Mouse (Mus musculus) forebrain, embryonic 15.5 days (tissue): Measurements from ENCODE around the gene Ankrd37. TPM values are rescaled to one million over a fixed set of nuclear protein-coding genes. Genes with fewer than 3 reads are reported as not detected.
A peak's percentile ranks its signal among the peaks of the same experiment; 100 is the strongest.

Experiments
- ATAC-seq: fragments of 200-750 bp; cut with Nextera tagmentation; replicated peaks from 2 replicates; pipeline ENCODE4 v1.8.0; 2017; ENCODE audit warnings: mild to moderate bottlenecking, moderate TSS enrichment, moderate library complexity
- H3K27ac ChIP-seq: fragments of 300-500 bp; sonication (generic); replicated peaks from 2 replicates; pipeline ENCODE4 v1.5.1; 2015; ENCODE audit warnings: mild to moderate bottlenecking, inconsistent platforms
- H3K27me3 ChIP-seq: fragments of 300-500 bp; sonication (generic); 2 replicates; pipeline ENCODE4 v1.6.1; 2015; ENCODE audit warnings: inconsistent platforms
- H3K36me3 ChIP-seq: fragments of 300-500 bp; sonication (generic); 2 replicates; pipeline ENCODE4 v1.6.1; 2015; ENCODE audit warnings: mild to moderate bottlenecking, inconsistent platforms
- H3K4me1 ChIP-seq: fragments of 300-500 bp; sonication (generic); 2 replicates; pipeline ENCODE4 v1.6.1; 2015; ENCODE audit warnings: inconsistent platforms
- H3K4me2 ChIP-seq: fragments of 300-500 bp; sonication (generic); replicated peaks from 2 replicates; pipeline ENCODE4 v1.6.1; 2015; ENCODE audit warnings: mild to moderate bottlenecking, inconsistent platforms
- H3K4me3 ChIP-seq: fragments of 300-500 bp; sonication (generic); 2 replicates; pipeline ENCODE4 v1.5.1; 2015; ENCODE audit warnings: mild to moderate bottlenecking, inconsistent platforms
- H3K9ac ChIP-seq: fragments of 300-500 bp; sonication (generic); replicated peaks from 2 replicates; pipeline ENCODE4 v1.6.1; 2015; ENCODE audit warnings: mild to moderate bottlenecking, inconsistent platforms
- H3K9me3 ChIP-seq: fragments of 300-500 bp; sonication (generic); 2 replicates; pipeline ENCODE4 v1.6.1; 2016; ENCODE audit warnings: inconsistent platforms
- WGBS: fragments of 180-500 bp; shearing (Covaris S2); methylation state at CpG from one replicate; pipeline ENCODE4 v1.1.7; 2015; ENCODE audit warnings: mixed read lengths; 5-methylcytosine and 5-hydroxymethylcytosine counted together
- polyA plus RNA-seq: library from polyadenylated mRNA; unstranded; fragments of >200 nt; fragmentation: Nextera tagmentation; extraction: Ambion mirVana; gene quantifications from 2 replicates; pipeline ENCODE4 v1.2.1, GENCODE M21; 2015

The Ankrd37 gene
- polyA plus RNA-seq, 1 experiment from 2014 or later, result 24.7 TPM

DNA sequence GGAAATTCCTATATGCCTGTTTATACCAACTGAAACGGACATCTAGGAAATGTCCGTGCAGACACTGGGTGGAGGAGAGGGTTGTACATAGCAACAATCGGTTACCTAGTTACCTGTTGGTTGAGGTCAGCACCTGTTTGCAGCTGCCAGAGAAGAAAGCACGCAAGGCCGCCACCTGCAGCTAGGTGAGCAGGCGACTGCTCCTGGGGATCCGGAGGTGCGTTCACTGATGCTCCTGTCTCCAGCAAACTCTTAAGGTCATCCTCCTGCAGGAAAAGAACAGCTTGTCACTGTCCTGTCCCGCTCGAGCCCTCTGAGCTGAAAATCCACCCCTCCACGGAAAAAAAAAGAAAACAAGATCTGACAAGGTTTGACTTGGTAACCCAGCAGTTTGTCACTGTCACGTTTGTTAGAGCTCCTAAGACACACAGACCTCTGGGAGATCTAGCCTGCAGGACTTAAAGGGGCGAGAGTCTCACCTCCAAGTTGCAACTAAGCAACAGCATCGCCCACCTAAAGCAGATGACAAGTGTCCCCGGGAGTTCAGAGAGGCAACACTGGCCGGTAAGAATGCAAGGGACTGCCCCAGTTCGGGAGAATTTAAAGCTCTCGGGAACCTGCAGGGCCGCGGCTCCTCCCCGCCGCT lies 6.2 kb downstream of the Ankrd37 start, which contains the start of gene Lrp2bp:
TSS of gene Lrp2bp (plus strand) at position 166 of the 646 bp plus-strand sequence.
- Histone ChIP-seq H3K4me3 (peak within 1 kb of the TSS; percentile 58), H3K9me3 (no peaks in the 10 kb centered on the region), H3K36me3 (peaks cover 18% of the 10 kb centered on the region), H3K9ac (peak within 1 kb of the TSS; percentile 88), H3K27me3 (no peaks in the 10 kb centered on the region), H3K27ac (peak within 1 kb of the TSS; percentile 98), H3K4me2 (peak within 1 kb of the TSS; percentile 69), H3K4me1 (peaks cover 10% of the 10 kb centered on the region)
- WGBS, result 3% methylated on average over 22 of the region's 22 CpGs
- ATAC-seq, result no peak

DNA sequence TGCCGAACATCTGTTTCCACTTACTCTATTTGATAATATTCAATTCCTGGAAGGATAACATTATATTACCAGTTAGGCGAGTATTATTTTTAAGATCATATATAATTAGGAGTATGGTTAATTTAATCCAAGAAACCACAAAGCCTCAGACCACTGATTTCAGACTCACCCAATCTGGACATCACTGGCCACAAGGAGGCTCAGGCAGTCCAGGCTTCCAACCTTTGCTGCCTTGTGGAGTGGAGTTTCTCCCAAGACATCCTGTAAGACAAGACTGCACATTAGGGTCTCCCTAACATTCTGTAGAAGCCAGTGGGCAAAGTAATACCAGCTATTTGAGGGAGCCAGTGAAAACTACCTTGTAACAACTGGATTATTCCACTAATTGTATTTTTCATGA lies 7.3 kb downstream of the Ankrd37 start:
- H3K9me3 ChIP-seq, result no peaks in the 10 kb centered on the region
- WGBS, result 90% methylated on average over 2 of the region's 2 CpGs
- no peak overlapping the region for H3K4me3 ChIP-seq
- peaks cover 10% of the 10 kb centered on the region for H3K4me1 ChIP-seq
- ATAC-seq, result no peak
- H3K36me3 ChIP-seq, result peaks cover 24% of the 10 kb centered on the region
- H3K4me2 ChIP-seq, result peak overlapping the region; percentile 69; the same call in 1 of the 2 replicates
- no peak overlapping the region for H3K9ac ChIP-seq
- H3K27me3 ChIP-seq, result no peaks in the 10 kb centered on the region
- H3K27ac ChIP-seq, result no peak overlapping the region

GRCm38 (mm10) chr8:45995576-45995975 lies 9.9 kb downstream of the Ankrd37 start:
- Histone ChIP-seq H3K4me2 (no peak overlapping the region), H3K9me3 (no peaks in the 10 kb centered on the region), H3K4me3 (no peak overlapping the region), H3K27me3 (no peaks in the 10 kb centered on the region), H3K9ac (no peak overlapping the region), H3K4me1 (peaks cover 9% of the 10 kb centered on the region), H3K27ac (no peak overlapping the region), H3K36me3 (peaks cover 27% of the 10 kb centered on the region)
- ATAC-seq, result no peak
- 89% methylated on average over 3 of the region's 3 CpGs for WGBS

DNA sequence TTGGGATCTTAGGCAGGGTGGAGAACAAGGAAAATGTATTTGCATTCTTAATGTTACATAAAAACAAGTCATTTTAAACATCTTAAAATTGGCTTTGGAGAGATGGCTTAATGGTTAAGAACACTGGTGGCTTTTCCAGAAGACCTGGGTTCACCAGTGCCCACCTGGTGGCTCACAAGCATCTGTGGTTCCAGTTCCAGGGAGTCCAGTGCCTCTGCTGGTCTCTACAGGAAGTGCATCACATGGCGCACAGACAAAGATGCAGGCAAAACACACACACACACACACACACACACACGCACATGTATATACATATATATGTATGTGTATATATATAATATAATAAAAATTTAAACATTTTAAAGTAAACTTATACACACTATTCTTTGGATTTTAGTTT lies 11.4 kb downstream of the Ankrd37 start:
- Histone ChIP-seq H3K4me2 (no peak overlapping the region), H3K4me3 (no peak overlapping the region), H3K36me3 (peaks cover 30% of the 10 kb centered on the region), H3K27ac (no peak overlapping the region), H3K9me3 (no peaks in the 10 kb centered on the region), H3K27me3 (no peaks in the 10 kb centered on the region), H3K9ac (no peak overlapping the region), H3K4me1 (peaks cover 2% of the 10 kb centered on the region)
- 96% methylated on average over 2 of the region's 2 CpGs for WGBS
- no peak for ATAC-seq

GRCm38 (mm10) chr8:45990631-45991310 lies 14.7 kb downstream of the Ankrd37 start:
- H3K27ac ChIP-seq, result no peak overlapping the region
- H3K27me3 ChIP-seq, result no peaks in the 10 kb centered on the region
- ATAC-seq, result no peak
- no peak overlapping the region for H3K4me2 ChIP-seq
- no peaks in the 10 kb centered on the region for H3K4me1 ChIP-seq
- peaks cover 20% of the 10 kb centered on the region for H3K36me3 ChIP-seq
- no peak overlapping the region for H3K9ac ChIP-seq
- no peak overlapping the region for H3K4me3 ChIP-seq
- WGBS, result 95% methylated on average over 4 of the region's 4 CpGs
- no peaks in the 10 kb centered on the region for H3K9me3 ChIP-seq

DNA sequence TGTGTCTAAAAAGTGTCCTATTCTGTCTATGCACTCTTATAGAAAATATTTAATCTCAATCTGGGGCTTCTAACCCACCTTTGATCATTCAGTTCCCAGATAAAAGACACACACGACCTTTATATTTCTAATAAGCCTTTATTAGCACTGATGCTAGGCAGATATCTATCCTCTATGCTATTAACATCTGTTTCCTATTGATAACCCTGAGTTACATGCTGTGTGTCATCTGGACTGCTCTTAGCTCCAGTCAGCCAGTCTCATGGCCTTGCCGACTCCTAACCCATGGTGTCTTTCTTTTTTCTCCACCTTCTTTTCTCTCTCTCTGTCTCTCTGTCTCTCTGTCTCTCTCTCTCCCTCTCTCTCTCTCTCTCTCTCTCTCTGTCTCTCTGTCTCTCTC lies 17.3 kb downstream of the Ankrd37 start:
- Histone ChIP-seq H3K27me3 (no peaks in the 10 kb centered on the region), H3K9me3 (no peaks in the 10 kb centered on the region), H3K4me1 (no peaks in the 10 kb centered on the region), H3K4me2 (no peak overlapping the region), H3K4me3 (no peak overlapping the region), H3K27ac (no peak overlapping the region), H3K36me3 (peaks cover 23% of the 10 kb centered on the region; the same call in 1 of the 2 replicates), H3K9ac (no peak overlapping the region)
- 79% methylated on average over 2 of the region's 2 CpGs for WGBS
- no peak for ATAC-seq

- no peak overlapping the region for H3K4me2 ChIP-seq
- H3K9ac ChIP-seq, result no peak overlapping the region
- H3K4me1 ChIP-seq, result no peaks in the 10 kb centered on the region
- no peaks in the 10 kb centered on the region for H3K9me3 ChIP-seq
- H3K36me3 ChIP-seq, result peaks cover 28% of the 10 kb centered on the region; the same call in 1 of the 2 replicates
- H3K4me3 ChIP-seq, result no peak overlapping the region
- no peak overlapping the region for H3K27ac ChIP-seq
- H3K27me3 ChIP-seq, result no peaks in the 10 kb centered on the region
- 93% methylated on average over 3 of the region's 3 CpGs for WGBS
- no peak for ATAC-seq
Measured at GRCm38 (mm10) chr8:45986665-45987064, 18.8 kb downstream of the Ankrd37 start.

DNA sequence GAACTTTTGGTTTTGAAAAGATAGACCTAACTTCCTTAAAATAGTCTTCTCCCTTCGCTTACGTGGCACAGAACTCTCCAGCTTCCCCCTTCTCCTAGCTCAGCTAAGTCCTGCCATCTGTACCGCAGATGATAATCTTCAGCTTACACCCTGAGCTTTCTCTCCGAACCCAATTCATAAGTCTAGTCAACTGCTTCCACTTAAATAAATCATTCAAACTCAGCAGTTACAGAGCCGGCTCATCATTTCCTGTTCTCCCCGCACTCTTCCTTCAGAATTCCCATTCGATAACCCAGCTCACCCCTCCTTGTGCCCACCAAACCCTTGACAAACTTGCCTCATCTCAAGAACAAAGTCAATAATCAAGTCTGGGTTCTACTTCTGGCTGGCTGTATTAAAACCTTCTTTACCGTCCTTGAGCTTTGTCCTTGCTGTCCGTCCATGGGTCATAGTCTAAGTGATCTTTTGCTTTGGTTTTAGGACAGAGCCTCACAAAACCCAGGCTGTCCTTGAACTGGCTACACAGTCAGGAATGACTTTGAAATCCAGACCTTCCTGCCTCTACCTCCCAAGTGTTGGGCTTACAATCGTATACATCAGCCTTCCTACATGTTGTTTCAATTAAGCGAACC lies 29.6 kb downstream of the Ankrd37 start:
- Histone ChIP-seq H3K9me3 (no peaks in the 10 kb centered on the region), H3K9ac (peak overlapping the region; percentile 53), H3K27ac (no peak overlapping the region), H3K27me3 (no peaks in the 10 kb centered on the region), H3K36me3 (peaks cover 7% of the 10 kb centered on the region), H3K4me1 (peaks cover 18% of the 10 kb centered on the region), H3K4me2 (peak overlapping the region; percentile 74), H3K4me3 (peak overlapping the region; percentile 62)
- peak; percentile 3; the same call in 1 of the 2 replicates for ATAC-seq
- WGBS, result 69% methylated on average over 11 of the region's 11 CpGs

DNA sequence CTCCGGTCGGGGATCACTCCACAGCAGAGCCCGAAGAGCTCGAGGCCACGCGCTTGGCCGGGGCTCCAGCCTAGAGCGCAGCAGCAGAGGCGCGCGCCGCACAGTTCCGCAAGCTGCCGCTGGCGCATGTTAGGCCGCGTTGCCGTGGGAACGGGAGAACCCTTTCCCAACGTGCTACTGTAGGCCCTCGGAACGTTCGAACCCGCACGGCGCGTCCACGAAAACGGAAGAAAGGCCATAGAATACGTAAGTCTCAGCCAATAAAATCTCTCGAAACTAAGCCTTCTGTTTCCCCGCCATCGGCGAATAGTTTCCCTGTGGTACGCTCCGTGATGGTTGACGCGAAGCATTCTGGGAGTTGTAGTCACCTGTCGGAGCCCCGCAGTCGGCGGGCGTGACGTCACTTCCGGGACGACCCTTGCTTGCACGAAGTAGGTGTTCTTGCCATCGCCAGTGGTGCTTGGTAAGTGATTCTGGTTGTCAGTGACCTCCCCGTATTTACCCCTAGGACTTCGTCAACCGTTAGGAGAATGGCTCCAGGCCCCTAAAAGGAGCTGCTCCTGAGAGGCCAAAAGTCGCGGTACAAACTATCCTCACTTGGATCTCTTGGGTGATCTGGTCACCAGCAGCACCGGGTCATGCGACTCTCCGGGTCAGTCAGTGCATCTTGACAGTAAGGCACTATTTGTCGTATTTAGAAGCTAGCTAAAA lies 30.2 kb downstream of the Ankrd37 start, which contains the start of the genes 1700029J07Rik and Ufsp2:
TSS of gene 1700029J07Rik (minus strand) at position 127 of the 711 bp plus-strand sequence.
TSS of gene Ufsp2 (plus strand) at position 403 of the 711 bp plus-strand sequence.
- Histone ChIP-seq H3K4me2 (peak within 1 kb of the TSS; percentile 74), H3K27me3 (no peaks in the 10 kb centered on the region), H3K9ac (peak within 1 kb of the TSS; percentile 59), H3K9me3 (no peaks in the 10 kb centered on the region), H3K4me3 (peak within 1 kb of the TSS; percentile 62), H3K4me1 (peaks cover 18% of the 10 kb centered on the region), H3K27ac (peak within 1 kb of the TSS; percentile 87), H3K36me3 (peaks cover 3% of the 10 kb centered on the region)
- ATAC-seq, result peak; percentile 99
- under 1% methylated on average over 57 of the region's 57 CpGs for WGBS

DNA sequence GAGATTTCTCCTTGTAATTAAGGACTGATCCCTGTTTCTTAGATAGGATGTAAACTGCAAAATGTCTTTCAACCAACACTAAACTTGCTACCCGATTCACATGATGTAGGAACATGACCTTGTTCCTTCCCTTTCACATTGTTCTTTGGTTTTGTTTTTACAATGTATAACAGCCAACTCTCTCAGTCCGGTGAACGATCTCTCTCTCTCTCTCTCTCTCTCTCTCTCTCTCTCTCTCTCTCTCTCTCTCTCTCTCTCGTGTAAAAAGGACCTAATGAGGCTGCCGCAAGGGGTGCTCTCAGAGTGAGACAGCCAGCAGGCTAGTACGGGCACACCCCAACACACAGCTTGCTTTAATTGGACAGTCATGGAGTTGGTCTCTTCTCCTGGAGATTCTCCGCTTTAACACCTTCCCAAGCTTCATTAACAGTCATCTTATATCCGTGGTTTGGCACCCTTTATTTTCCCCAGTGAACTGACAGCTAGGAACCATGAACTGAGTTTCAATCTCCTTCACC lies 31.5 kb downstream of the Ankrd37 start:
- no peaks in the 10 kb centered on the region for H3K27me3 ChIP-seq
- peaks cover 18% of the 10 kb centered on the region for H3K4me1 ChIP-seq
- 0 out of 2 replicates have a peak overlapping the region, but pooled peaks have one; percentile 59 for H3K9ac ChIP-seq
- H3K27ac ChIP-seq, result no peak overlapping the region
- peak overlapping the region; percentile 74 for H3K4me2 ChIP-seq
- no peaks in the 10 kb centered on the region for H3K9me3 ChIP-seq
- no peaks in the 10 kb centered on the region for H3K36me3 ChIP-seq
- ATAC-seq, result no peak
- 51% methylated on average over 8 of the region's 8 CpGs for WGBS
- H3K4me3 ChIP-seq, result 0 out of 2 replicates have a peak overlapping the region, but pooled peaks have one; percentile 62

DNA sequence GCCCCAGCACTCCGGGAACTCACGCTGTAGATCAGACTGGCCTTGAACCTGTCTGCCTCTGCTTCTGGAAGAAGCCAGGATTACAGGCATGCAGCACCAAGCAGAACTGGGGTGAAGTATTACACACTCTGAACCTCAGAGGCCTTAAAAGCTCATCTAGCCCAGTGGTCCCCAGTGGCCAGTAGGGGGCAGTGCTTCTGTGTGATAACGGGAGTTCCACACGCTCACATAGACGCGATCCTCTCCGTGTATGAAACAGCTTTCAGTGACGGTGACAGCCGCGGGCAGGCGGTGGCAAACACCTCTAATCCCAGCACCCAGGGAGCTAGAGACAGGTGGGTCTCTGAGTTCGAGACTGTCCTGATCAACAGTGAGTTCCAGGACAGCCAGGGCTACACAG lies 34.6 kb downstream of the Ankrd37 start:
- ATAC-seq, result no peak
- H3K4me3 ChIP-seq, result no peak overlapping the region
- no peaks in the 10 kb centered on the region for H3K9me3 ChIP-seq
- WGBS, result 94% methylated on average over 12 of the region's 12 CpGs
- H3K27me3 ChIP-seq, result no peaks in the 10 kb centered on the region
- H3K36me3 ChIP-seq, result no peaks in the 10 kb centered on the region
- no peak overlapping the region for H3K27ac ChIP-seq
- H3K4me2 ChIP-seq, result no peak overlapping the region
- H3K4me1 ChIP-seq, result peaks cover 12% of the 10 kb centered on the region
- no peak overlapping the region for H3K9ac ChIP-seq
